Mouse (Mus musculus) frontal cortex, postnatal 25 days (tissue): ENCODE measurements around the gene Prepl.

ENCODE experiments used
- DNase-seq, 2 experiments: peaks; one replicate each; pipeline ENCODE4 v3.0.0; 2022; ENCODE audit warnings: low spot score in 2 of 2

Prepl gene

DNA sequence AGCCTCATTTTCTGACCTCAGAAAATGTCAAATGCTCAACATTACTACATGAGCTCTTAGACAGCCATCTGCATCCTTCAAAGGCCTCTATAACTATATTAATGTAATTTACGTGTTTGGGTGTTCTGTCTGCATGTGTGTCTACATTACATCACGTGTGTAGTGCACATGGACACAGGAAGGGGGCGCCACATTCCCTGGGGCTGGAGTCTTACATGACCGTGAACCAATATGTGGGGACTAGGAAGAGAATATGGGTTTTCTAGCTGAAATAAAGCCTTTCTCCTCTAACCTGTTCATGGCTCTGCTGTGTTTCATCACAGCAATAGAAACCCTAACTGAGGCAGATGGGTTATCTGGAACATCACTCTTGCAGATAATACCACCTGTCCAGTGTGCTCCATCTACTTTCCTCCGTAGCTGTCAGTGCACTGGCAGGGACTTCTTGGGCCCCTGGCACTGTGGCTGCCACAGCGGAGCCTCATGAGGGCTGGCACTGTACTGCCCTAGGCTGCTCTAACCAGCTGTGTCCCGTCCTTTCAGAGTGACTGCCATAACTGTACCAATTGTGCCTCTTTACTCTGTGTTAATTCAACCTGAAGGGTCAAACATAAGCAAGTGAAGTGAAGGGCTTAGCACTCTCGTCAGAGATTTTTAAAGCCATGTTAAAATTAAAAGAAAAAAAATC is 18.8 kb downstream of the Prepl start:
- no peak for DNase-seq

GRCm38 (mm10) chr17:85070658-85071057 is 19.4 kb downstream of the Prepl start:
- no peak for DNase-seq

- no peak for DNase-seq
Observed at GRCm38 (mm10) chr17:85067331-85067730, 22.7 kb downstream of the Prepl start.

- no peak for DNase-seq
Observed at GRCm38 (mm10) chr17:85063560-85063959, 26.5 kb downstream of the Prepl start.

DNA sequence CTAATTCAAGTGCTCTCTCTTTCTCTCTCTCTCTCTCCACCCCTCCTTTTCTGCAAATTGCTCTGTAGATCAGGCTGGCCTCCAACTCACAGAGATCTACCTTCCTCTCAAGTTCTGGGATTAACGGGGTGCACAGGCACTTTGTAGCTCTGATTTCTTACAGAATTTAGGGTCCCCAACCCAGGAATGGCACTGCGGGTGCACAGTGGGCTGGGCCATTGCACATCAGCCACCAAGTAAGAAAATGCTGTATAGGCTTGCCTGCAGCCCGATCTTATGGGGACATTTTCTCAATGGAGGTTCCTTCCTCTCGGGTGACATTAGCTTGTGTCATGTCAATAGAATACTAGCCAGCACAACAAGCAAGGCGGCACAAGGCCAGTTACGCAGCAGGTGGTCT is 30.9 kb downstream of the Prepl start:
- DNase-seq = no peak

GRCm38 (mm10) chr17:85058276-85058675 is 31.8 kb downstream of the Prepl start:
- DNase-seq = no peak

DNA sequence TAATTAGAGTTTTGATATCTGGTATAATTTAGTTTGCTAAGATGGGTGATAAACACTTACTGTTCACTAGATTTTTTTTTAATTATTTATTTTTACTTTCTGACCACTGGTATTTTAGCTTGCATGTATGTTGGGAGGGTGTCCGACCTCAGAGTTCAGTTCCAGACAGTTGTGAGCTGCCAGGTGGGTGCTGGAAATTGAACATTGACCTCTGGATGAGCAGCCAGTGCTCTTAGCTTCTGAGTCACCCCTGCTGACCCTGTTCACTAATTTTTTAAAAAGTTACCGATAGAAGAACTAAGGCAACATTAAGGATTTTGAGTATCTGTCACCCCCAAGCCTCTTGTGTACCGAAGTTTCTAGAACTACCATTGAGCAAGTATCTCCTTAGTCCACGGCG is 41.7 kb downstream of the Prepl start:
- DNase-seq = no peak

DNA sequence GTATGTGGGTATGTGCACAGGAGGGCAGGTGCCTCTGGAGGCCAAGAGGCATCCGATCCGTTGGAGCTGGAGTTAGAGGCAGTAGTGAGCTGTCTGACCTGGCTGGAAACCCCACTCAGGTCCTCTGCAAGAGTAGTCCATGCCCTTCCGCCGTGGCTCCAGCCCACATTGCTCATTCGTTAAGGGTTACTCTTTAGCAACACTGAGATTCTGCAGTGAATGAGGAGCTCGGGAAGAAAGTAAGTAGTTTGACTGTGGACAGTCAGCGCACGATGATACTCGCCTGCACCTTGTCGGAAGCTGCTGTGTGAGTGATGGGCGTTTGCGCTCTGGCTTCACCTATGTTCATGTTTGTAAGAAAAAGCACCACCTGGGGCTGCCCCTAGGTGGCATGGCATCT is 44.9 kb downstream of the Prepl start:
- DNase-seq = no peak

DNA sequence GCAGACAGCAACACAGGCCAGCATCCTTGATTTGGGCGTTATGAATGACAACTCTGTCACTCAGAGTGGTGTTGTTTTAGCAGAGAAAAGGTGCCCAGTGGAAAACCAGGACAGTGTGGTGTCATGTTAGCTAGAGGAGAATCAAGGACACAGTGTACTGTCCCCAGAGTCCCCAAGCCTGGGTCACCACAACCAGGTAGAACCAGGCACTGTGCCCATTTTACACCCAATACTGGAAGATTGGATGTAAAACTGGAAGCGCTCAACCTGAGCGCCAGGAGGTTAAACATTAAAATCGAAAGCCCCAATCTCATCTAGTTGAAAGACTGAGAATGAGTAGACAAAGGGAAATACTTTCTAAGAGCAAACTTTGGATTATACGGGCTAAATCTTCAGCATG is 45.6 kb downstream of the Prepl start:
- no peak for DNase-seq

- no peak for DNase-seq
Observed at GRCm38 (mm10) chr17:85043404-85043816, 46.6 kb downstream of the Prepl start.

DNA sequence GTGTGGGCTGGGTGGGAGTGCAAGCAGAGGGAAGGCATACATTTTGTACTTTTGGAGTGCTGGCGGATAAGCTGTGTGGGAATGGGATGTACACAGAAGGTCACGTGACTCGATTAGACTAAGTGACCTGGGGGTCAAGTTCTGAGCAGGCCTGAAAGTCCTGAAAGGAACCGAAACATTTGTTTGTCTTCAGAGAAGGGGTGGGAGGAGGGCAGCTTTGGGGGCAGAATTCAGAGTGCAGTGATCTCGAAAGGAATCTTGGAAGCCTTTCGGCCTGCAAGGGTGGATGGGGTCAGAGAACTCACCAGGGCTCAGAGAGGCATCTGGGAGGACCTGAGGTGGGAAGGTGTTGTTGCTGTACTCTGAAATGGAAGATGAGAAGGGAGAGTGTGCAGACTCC is 47.6 kb downstream of the Prepl start:
- no peak for DNase-seq

DNA sequence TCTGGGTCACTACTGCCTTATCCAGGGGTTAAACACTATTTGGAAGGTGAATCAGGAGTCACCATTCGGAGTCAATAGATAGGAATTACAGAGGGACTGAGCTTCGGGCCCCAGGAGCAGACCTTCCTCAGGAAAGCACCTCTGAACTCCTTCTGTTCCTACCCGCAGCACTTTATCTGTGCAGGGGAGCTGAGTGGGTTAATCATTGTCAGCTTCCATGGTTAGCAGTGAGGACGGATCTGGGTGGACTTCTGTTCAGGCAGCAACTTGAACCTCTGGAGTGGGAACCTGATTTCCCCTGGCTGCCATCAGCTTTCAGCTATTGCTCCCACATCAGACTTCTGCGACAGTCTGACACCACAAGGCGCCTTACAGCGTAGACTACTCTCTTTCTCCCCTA is 49.1 kb downstream of the Prepl start:
- no peak for DNase-seq

DNA sequence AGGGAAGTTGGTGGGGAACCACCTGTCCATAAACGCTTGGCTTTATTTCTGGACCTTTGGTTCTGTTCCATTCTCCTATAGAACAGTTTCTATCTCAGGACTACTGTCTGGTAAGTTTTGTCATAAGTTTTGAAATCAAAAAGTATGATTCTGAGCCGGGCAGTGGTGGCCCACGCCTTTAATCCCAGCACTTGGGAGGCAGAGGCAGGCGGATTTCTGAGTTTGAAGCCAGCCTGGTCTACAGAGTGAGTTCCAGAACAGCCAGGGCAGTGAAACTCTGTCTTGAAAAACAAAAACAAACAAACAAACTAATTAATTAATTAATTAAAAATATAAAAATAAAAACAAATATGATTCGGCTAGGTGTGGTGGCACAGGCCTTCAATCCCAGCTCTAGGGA is 51.3 kb downstream of the Prepl start:
- DNase-seq = no peak

DNA sequence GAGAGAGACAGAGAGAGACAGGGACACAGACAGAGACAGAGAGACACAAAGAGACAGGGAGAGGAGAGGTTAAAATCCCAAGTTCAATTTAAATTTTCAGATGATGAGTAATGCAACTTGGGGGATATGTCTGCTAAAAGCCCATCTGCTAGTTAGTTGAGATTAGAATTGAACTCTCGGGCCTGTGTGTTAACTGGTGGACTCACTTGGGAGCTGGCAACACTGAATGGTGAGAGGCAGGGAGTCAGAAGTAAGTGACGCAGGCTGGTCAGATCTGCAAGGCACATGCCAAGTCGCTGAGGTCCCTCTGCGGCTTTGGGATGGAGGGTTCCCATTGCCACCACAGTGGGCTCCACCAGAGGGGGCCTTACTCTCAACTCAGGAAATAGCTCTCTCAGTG is 51.7 kb downstream of the Prepl start:
- no peak for DNase-seq

DNA sequence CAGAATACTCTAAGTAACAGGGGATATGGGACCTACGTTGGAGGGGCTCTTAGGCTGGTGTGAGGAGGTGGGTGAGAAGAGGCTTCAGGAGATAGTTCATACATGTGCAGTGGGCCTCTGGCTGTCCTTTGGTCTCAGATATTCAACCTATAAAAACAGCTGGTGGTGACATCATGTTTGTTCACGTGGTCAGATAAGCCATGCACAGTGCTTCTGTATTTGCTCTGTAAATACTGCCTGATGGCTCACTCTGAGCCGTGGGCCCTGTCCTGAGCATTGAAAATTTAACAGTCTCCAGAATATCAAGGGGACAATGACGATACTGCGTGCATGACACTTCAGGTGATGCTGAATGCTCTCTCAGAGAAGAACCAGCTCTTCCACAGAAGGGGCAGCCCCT is 52.2 kb downstream of the Prepl start:
- no peak for DNase-seq

- DNase-seq = no peak
Observed at GRCm38 (mm10) chr17:85034068-85034467, 56.0 kb downstream of the Prepl start.

DNA sequence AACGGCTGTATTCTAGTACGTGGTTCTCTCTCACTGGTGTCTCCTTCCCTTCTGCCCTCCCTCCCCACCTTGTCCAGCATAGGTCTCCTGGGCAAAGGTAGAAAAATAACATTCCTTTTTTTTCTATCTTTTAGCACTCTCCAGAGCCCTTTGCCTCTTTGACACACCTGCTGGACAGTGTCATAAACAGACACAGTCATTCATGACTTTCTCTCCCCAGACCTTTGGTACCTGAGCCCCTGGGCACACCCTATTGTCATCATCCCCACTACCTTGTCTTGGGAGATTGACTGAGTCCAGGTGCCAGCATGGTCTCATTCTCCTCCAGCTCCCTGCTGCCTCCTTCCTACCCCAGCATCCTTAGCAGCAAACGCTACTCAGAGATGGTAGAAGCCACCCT is 57.0 kb downstream of the Prepl start:
- DNase-seq = no peak

GRCm38 (mm10) chr17:85030651-85031050 is 59.4 kb downstream of the Prepl start:
- no peak for DNase-seq

DNA sequence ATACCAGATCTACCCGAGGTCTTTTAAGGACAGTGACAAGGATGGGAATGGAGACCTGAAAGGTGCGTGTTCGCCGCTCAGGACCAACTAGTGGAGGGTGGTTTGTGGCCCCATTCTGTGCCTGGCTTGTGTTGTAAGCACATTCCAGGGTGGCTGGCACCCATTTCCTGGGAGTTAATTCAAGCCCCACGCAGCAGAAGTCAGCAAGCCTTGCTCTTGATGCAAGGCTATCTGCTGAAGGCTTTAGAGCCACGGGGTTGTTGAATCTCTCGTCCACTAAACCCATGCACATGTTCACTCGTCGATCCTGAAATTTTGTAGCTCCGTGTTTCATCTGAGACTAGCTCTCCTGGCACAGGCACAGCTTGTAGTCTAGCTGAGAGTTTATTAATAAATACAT is 61.2 kb downstream of the Prepl start:
- no peak for DNase-seq

GRCm38 (mm10) chr17:85028093-85028739 is 61.8 kb downstream of the Prepl start, which contains the start of gene Slc3a1:
Slc3a1 (plus strand) TSS chr17:85028376.
- DNase-seq = no peak

DNA sequence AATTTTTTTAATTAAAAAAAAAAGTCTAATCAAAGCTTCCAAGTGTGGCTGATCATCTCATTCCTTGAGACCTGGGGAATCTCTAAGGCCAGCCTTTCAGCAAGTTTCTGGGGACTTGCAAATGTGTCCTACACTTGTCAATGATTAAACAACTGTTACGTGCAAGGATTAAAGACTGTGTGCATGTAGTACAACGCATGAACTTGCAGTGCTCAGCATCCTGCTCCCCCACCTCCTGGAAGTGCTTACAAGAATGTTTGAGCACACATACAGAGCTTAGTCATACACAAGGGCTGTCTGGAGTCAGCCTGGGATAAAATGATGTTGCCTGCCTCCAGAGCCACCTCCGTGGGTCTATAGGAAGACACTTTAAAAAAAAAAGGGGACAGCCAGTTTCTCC is 62.8 kb downstream of the Prepl start:
- no peak for DNase-seq

GRCm38 (mm10) chr17:85026436-85026835 is 63.6 kb downstream of the Prepl start:
- DNase-seq = no peak

DNA sequence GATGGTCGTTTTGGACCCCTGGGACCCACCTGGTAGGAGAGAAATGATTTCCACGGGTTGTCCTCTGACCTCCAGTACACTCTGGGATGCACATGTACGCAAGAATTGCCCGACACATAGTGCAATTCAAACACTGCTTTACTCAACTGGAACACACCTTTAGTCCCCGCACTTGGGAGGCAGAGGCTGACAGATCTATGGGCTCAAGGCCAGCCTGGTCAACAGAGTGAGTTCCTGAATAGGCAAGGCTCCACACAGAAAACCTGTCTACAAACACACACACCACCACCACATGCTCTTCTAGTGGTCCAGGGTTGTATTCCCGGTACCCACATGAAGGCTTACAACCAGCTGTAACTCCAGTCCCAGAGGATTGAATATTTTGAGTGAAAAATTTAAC is 64.9 kb downstream of the Prepl start:
- DNase-seq = no peak

DNA sequence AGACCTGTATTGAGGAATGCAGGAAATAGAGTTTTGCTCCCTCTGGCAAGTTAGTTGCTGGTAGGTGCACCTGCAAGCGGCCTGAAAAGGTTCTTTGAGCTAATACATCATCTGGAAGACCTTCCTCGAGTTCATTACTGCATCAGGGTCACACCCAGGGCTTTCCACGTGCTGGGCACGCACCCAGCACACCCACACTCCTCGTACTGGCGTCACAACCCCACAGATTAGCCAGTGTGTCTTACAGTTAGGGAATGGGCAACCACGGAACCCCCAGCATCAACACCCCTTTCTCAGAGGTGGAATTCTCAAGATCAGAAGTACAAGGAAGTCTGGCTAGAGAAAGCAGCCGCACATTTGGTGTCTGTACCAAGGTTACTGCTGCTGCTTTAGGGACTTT is 65.8 kb downstream of the Prepl start:
- no peak for DNase-seq
